Mouse (Mus musculus) adrenal gland, adult 8-10 months (tissue): ENCODE measurements around the gene Rtkn2. TPM values are rescaled to one million over a fixed set of nuclear protein-coding genes. Genes with fewer than 3 reads are reported as not detected.

ENCODE experiments used
- DNase-seq: peaks from one replicate; pipeline ENCODE4 v3.0.0; 2022
- total RNA-seq, 4 experiments: library from RNA; stranded (reverse); gene quantifications; 2 replicates each; pipeline ENCODE4 v1.2.4; 2022

Gene Rtkn2
- total RNA-seq, 4 experiments from 2014 or later = 0.15 to 0.26 (median 0.24) TPM; not detected in 1

DNA sequence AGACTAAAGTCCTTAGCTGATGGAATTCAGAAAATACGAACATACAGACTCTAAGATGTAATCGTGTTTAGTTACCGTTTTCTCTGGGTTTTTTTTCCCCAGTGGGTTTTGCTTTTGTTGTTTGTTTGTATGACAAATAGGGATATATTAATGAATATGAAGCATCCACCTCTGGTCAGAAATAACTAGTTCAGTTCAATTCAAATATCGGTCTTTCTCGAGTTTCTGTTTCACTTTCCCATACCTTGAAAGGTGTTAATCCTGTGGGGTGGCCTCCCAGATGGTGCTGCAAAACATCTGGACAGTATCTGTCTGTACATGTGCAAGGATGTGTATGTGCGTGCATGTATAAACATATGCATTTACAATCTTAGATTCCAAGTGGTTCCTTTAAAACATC is 61.0 kb downstream of the Rtkn2 start:
- no peak for DNase-seq

DNA sequence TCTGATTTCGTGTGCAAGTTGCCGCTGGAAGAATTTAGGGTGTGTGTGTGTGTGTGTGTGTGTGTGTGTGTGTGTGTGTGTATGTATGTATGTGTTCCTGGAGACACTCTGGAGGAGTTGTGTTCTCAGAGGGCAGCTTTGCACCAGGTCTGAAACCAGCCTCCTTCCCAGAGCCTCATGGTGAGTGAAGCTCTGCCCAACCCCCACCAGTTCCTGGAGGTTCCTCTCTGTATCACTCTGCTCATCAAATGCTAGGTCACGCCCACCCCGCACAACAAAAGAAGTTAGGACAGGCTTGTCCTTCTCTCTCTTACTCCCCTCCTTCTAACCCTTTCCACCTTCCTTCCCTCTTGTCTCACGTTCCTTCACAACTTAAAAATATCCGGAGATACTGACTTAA is 64.6 kb downstream of the Rtkn2 start:
- DNase-seq = no peak

DNA sequence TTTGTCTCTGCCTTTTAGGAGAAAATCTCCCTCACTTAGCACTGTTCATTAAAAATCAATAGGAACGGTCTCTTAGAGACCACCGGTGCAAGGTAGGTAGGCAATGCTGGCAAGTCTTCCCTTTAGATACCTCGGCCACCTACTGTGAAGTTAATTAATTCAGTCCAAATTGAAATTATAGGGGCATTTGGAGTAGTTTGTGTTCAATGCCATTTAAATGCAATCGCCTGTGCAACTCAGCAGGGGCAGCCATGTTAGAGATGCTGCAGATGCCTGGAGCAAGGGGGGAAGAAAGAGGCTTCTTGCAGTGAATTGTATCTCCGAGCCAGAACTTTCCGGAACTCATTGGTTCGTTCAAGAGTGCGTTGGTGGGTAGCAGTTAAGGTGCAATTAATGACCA is 65.5 kb downstream of the Rtkn2 start:
- DNase-seq = no peak

GRCm38 (mm10) chr10:68048641-68049305 is 69.4 kb downstream of the Rtkn2 start:
- no peak for DNase-seq

- DNase-seq = no peak
Measured at GRCm38 (mm10) chr10:68050882-68051281, 71.5 kb downstream of the Rtkn2 start.

DNA sequence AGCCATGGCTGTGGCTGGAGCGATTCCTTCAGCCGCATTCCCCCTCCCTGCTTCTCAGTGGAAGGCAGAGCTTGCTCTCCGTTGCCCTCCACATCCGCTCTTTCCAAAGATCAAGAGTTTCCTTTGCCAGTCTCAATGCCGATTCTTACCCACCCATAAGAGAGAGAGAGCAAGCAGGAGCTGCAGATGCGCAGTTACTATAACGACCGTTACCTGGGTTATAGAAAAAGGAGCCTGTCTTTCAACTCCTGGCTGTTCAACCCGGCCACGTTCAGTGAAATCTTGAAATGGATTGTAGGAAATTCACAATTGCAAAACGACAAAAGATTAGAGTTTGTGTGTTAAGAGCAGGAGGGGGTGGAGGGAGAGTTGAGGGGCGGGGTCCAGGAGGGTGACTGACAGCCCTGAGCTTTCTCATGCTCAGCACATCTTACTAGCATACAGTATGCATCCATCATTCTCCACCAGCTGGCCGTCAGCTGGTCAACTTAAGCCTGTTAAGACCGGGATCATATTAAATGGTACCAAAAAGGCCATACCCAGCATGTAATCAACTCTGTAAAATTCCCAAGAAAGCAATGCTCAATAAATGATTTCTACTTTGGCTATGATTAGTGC is 72.1 kb downstream of the Rtkn2 start:
- DNase-seq = no peak

- no peak for DNase-seq
Measured at GRCm38 (mm10) chr10:68052307-68052706, 72.9 kb downstream of the Rtkn2 start.

DNA sequence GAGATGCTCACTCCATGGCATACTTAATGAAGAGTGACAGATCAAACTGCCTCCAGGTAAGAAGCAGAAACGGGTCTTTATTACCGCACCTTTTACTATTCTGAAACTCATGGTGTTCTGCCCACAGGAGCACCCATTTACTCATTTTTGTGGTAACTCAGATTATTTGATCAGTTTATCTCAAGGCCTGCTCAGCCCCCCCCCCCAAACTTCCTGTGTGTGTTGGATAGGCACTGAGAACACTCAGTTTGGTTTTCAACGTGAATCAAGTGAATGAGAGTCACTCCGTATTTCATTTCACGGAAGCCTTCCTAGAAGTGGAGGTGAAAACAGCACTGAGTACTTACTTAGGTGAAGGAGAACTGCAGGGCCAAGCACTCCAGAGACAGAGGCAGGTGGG is 74.8 kb downstream of the Rtkn2 start:
- DNase-seq = no peak

- no peak for DNase-seq
Measured at GRCm38 (mm10) chr10:68054706-68055105, 75.3 kb downstream of the Rtkn2 start.

GRCm38 (mm10) chr10:68057841-68058240 is 78.5 kb downstream of the Rtkn2 start:
- DNase-seq = no peak

DNA sequence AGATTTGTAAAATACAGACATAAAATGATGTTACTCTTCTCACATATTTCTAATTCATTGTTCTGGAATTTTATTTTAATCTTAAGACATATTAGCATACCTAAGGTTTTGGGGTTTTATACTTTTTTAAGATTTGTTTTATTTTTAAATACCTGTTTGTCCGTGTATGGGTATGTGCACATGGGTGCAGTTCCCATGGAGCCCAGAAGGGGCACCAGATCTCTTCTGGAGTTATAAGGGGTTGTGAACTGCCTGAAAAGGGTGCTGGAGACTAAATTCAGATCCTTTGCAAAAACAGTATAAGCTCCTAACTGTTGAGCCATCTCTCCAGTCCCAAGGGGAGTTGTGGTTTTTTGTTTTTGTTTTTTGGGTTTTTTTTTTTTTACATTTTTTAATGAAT is 79.0 kb downstream of the Rtkn2 start:
- no peak for DNase-seq

DNA sequence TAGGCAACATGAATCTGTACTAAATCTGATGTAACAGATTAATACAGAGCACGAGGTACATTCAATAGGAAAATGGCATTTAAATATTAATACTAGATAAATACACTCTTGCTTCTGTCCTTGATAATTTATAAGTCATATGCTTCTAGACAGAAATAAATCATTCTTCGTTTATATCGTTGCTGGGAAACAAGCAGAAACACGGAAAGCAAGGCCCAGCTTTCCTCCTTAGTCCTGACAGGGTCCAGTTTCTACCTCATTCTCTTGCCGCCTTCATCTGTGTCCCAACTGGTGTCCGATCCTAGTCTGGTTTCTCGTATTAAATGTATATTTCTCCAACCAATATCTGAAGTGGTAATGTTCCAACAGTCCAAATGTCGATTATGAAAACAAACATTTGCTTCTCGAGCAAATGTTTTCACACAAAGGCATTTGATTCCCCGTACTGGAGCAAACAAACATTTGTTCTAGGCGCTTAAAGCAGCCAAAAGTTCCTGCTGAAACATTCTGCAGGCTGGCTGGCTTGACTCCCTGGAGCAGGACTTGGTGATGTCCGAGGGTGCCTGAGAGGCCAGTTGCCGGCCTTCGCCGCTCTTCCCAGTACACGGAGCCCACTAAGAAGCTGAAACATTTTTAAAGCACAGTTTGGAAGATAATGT is 81.3 kb downstream of the Rtkn2 start:
- DNase-seq = no peak

GRCm38 (mm10) chr10:68061249-68061615 is 81.9 kb downstream of the Rtkn2 start:
- no peak for DNase-seq

DNA sequence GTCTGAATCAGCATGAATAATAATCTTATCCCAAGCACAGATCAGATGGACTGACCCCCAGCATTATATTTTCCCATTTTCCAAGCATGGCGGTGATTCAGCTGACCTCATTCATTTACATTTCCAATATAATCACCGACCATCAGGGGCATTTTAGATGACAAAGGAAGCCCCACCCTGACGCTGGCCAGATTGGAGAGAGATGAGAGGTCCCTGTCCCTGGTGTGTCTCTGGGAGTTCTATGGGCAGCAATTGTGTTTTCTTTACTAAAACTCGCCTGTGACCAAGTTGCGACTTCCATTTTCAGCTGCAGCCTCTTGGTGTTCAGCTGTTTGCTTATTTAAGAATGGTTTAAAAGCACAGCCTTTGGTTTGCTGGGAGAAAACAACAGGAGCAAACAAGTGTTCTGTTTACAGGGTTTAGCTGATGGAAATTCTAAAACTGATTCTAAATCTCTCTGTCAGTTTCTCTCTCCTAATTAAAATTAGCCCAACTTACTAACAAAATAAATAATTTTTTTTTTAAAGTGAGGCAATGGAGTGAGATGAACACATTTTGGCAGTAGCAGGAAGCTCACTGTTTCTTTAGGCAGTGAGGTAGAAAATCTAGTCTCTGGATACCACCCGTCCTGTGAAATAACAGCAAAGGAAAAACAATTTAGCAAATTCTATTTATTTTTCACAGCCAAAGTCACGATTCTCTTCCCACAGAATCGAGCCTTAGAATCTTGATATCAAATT is 84.6 kb downstream of the Rtkn2 start:
- DNase-seq = no peak

- DNase-seq = no peak
Measured at GRCm38 (mm10) chr10:68064571-68064970, 85.2 kb downstream of the Rtkn2 start.

DNA sequence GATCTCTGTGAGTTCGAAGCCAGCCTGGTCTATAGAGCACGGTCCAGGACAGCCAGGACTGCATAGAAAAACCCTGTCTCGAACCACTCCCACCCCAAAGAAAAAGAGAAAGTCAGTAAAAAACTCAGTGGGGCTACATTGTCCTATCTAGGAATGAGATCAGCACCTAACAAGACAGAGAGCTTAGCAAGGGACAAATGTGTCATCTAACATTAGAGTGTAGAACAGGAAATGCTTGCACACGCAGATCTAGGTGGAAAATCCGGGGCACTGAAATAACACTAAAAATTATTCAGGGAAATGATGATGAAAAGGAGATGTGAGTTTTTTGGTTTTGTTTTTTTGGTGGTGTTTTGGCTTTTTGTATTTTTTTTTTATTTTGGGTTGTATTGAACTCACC is 86.8 kb downstream of the Rtkn2 start:
- DNase-seq = no peak

- no peak for DNase-seq
Measured at GRCm38 (mm10) chr10:68067961-68068360, 88.6 kb downstream of the Rtkn2 start.

GRCm38 (mm10) chr10:68068426-68068825 is 89.1 kb downstream of the Rtkn2 start:
- no peak for DNase-seq

DNA sequence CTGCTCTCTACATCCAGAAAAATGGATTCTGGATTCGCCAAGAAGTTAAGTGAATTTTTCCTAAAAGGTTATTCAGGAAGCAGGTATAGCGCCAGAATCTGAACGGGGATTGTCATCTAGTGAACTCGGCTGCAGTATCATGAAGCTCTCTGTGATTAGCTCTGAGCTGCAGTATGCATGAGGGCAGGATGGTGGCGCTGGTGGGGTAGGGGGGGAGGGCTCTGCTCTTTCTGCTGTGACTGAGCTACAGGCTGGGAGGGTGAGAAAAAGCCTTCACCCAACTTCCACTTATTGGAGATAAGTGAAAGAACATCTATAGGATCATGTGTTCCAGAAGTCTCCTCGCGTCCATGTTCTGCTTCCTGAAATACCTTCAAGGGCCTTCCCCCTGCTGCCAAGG is 91.7 kb downstream of the Rtkn2 start:
- no peak for DNase-seq

DNA sequence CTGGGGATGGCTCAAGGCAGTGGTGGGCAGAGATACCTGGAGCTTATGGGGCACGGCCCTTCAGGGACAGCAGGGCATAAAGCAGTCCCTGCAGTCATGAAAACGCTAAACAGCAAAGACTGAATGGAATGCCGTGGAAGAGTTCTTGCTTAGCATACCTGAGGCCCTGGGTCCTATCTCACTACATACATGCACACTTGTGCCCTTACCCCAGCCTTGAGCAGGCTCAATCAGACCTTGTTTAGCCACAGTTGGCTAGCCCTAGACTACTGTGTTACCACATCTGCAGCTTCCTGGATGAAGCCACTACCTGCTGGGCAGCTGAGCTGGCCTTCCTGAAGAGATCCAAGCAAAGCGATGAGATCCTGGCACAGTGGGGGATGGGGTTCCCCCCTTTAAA is 93.3 kb downstream of the Rtkn2 start:
- no peak for DNase-seq

GRCm38 (mm10) chr10:68074291-68074690 is 94.9 kb downstream of the Rtkn2 start:
- DNase-seq = no peak

GRCm38 (mm10) chr10:68075181-68075580 is 95.8 kb downstream of the Rtkn2 start:
- DNase-seq = no peak

- no peak for DNase-seq
Measured at GRCm38 (mm10) chr10:68078708-68079107, 99.3 kb downstream of the Rtkn2 start.
